Mouse (Mus musculus) forebrain, postnatal 0 days (tissue): ENCODE results near the gene Pik3r1. TPM values are rescaled to one million over a fixed set of nuclear protein-coding genes. Genes with fewer than 3 reads are reported as not detected.

Source experiments
- ATAC-seq: fragments of 200-750 bp; cut with Nextera tagmentation; 2 replicates; pipeline ENCODE4 v1.8.0; 2017; ENCODE audit warnings: mild to moderate bottlenecking, moderate library complexity
- DNase-seq: peaks from one replicate; pipeline ENCODE4 v3.0.0-alpha.2; 2015
- H3K27ac ChIP-seq: fragments of 300-500 bp; sonication (generic); 2 replicates; pipeline ENCODE4 v1.5.1; 2014; ENCODE audit warnings: low read depth, mild to moderate bottlenecking, antibody characterized with exemption, low read length, moderate library complexity, mixed read lengths
- H3K27me3 ChIP-seq: fragments of 300-500 bp; sonication (generic); 2 replicates; pipeline ENCODE4 v1.6.1; 2014; ENCODE audit warnings: mild to moderate bottlenecking, low read length, mixed read lengths; ENCODE audit not compliant: insufficient read depth
- H3K36me3 ChIP-seq: fragments of 300-500 bp; sonication (generic); 2 replicates; pipeline ENCODE4 v1.6.1; 2014; ENCODE audit warnings: mild to moderate bottlenecking, moderate library complexity; ENCODE audit not compliant: insufficient read depth
- H3K4me1 ChIP-seq: fragments of 300-500 bp; sonication (generic); 2 replicates; pipeline ENCODE4 v1.6.1; 2014; ENCODE audit warnings: antibody characterized with exemption; ENCODE audit not compliant: insufficient read depth
- H3K4me2 ChIP-seq: fragments of 300-500 bp; sonication (generic); 2 replicates; pipeline ENCODE4 v1.6.1; 2014; ENCODE audit warnings: low read depth, mild to moderate bottlenecking, moderate library complexity
- H3K4me3 ChIP-seq: fragments of 300-500 bp; sonication (generic); 2 replicates; pipeline ENCODE4 v1.5.1; 2014; ENCODE audit warnings: low read depth, low read length, mixed read lengths
- H3K9ac ChIP-seq: fragments of 300-500 bp; sonication (generic); 2 replicates; pipeline ENCODE4 v1.6.1; 2014; ENCODE audit warnings: mild to moderate bottlenecking
- H3K9me3 ChIP-seq: fragments of 300-500 bp; sonication (generic); 2 replicates; pipeline ENCODE4 v1.6.1; 2016; ENCODE audit warnings: low read length
- CTCF ChIP-seq: sonication (generic); IDR thresholded peaks from 2 replicates; pipeline ENCODE4 v1.5.1; 2016; ENCODE audit warnings: antibody characterized with exemption, control low read depth, low read depth
- WGBS: fragments of 180-500 bp; shearing (Covaris S2); extraction: QIAGEN DNeasy Blood & Tissue Kit; methylation state at CpG from one replicate; pipeline ENCODE4 v1.1.7; 2014; 5-methylcytosine and 5-hydroxymethylcytosine counted together
- polyA plus RNA-seq: library from polyadenylated mRNA; unstranded; fragments of >200 nt; fragmentation: Nextera tagmentation; extraction: Ambion mirVana; gene quantifications from 2 replicates; pipeline ENCODE4 v1.2.1, GENCODE M21; 2015
- total RNA-seq: library from RNA; depleted of rRNA; stranded (reverse); fragments of >200 nt; gene quantifications from 2 replicates; pipeline ENCODE4 v1.2.3, GENCODE M21; 2014

Gene Pik3r1
- total and polyA plus RNA-seq, 2 experiments from 2014 or later, result 50.2 to 117 TPM

- no peak for TF ChIP-seq CTCF
Measured at GRCm38 (mm10) chr13:101805559-101806091, 37.6 kb upstream of the Pik3r1 start.

GRCm38 (mm10) chr13:101801372-101802186 is 33.6 kb upstream of the Pik3r1 start:
- 1% methylated on average over 41 of the region's 41 CpGs for whole genome bisulfite sequencing
- peak overlapping the region; percentile 71 for H3K27ac ChIP-seq
- peak overlapping the region; percentile 71 for H3K9ac ChIP-seq
- peak overlapping the region; percentile 84 for H3K4me2 ChIP-seq
- peaks cover 3% of the 10 kb centered on the region; the same call in 1 of the 2 replicates for H3K4me1 ChIP-seq
- no peaks in the 10 kb centered on the region for H3K9me3 ChIP-seq
- DNase-seq (peak; percentile 79), ATAC-seq (peak; percentile 94)
- peak overlapping the region; percentile 44 for H3K4me3 ChIP-seq
- no peaks in the 10 kb centered on the region for H3K36me3 ChIP-seq
- no peaks in the 10 kb centered on the region for H3K27me3 ChIP-seq
- TF ChIP-seq CTCF, result no peak

More at GRCm38 (mm10) chr13:101805559-101806091, 37.6 kb upstream of the Pik3r1 start:
- Histone ChIP-seq H3K4me1 (peaks cover 3% of the 10 kb centered on the region; the same call in 1 of the 2 replicates), H3K27me3 (no peaks in the 10 kb centered on the region), H3K4me2 (no peak overlapping the region), H3K9me3 (no peaks in the 10 kb centered on the region), H3K9ac (no peak overlapping the region), H3K36me3 (no peaks in the 10 kb centered on the region), H3K4me3 (no peak overlapping the region), H3K27ac (no peak overlapping the region)
- 80% methylated on average over 3 of the region's 3 CpGs for WGBS
- DNase-seq (no peak), ATAC-seq (no peak)

- peak overlapping the region; percentile 44 for H3K4me3 ChIP-seq
- H3K4me2 ChIP-seq, result peak overlapping the region; percentile 84
- 22% methylated on average over 10 of the region's 10 CpGs for WGBS
- no peaks in the 10 kb centered on the region for H3K27me3 ChIP-seq
- no peak for TF ChIP-seq CTCF
- H3K9ac ChIP-seq, result peak overlapping the region; percentile 71
- peak; percentile 71 for ATAC-seq
- peaks cover 3% of the 10 kb centered on the region; the same call in 1 of the 2 replicates for H3K4me1 ChIP-seq
- no peaks in the 10 kb centered on the region for H3K36me3 ChIP-seq
- H3K27ac ChIP-seq, result peak overlapping the region; percentile 71; the same call in 1 of the 2 replicates
- DNase-seq, result peak; percentile 54
- H3K9me3 ChIP-seq, result no peaks in the 10 kb centered on the region
Measured at GRCm38 (mm10) chr13:101800833-101801371, 32.9 kb upstream of the Pik3r1 start.

- no peak overlapping the region for H3K27ac ChIP-seq
- WGBS, result 72% methylated on average over 13 of the region's 13 CpGs
Measured at GRCm38 (mm10) chr13:101800021-101800596, 32.1 kb upstream of the Pik3r1 start.

GRCm38 (mm10) chr13:101799318-101799717 is 31.3 kb upstream of the Pik3r1 start:
- Histone ChIP-seq H3K27me3 (no peaks in the 10 kb centered on the region), H3K9me3 (no peaks in the 10 kb centered on the region), H3K4me1 (peaks cover 3% of the 10 kb centered on the region; the same call in 1 of the 2 replicates), H3K4me2 (no peak overlapping the region), H3K27ac (no peak overlapping the region), H3K4me3 (no peak overlapping the region), H3K9ac (no peak overlapping the region), H3K36me3 (no peaks in the 10 kb centered on the region)
- DNase-seq (no peak), ATAC-seq (no peak)
- no peak for TF ChIP-seq CTCF
- WGBS, result 94% methylated on average over 2 of the region's 2 CpGs

More at GRCm38 (mm10) chr13:101800021-101800596, 32.1 kb upstream of the Pik3r1 start:
- H3K9me3 ChIP-seq, result no peaks in the 10 kb centered on the region
- H3K36me3 ChIP-seq, result no peaks in the 10 kb centered on the region
- DNase-seq, result no peak
- H3K4me3 ChIP-seq, result no peak overlapping the region
- no peak overlapping the region for H3K4me2 ChIP-seq
- H3K4me1 ChIP-seq, result peaks cover 3% of the 10 kb centered on the region; the same call in 1 of the 2 replicates
- no peak for ATAC-seq
- no peaks in the 10 kb centered on the region for H3K27me3 ChIP-seq
- H3K9ac ChIP-seq, result no peak overlapping the region
- no peak for TF ChIP-seq CTCF

- Histone ChIP-seq H3K9ac (no peak overlapping the region), H3K36me3 (no peaks in the 10 kb centered on the region), H3K27me3 (no peaks in the 10 kb centered on the region), H3K4me3 (no peak overlapping the region), H3K4me2 (no peak overlapping the region), H3K4me1 (peaks cover 3% of the 10 kb centered on the region; the same call in 1 of the 2 replicates), H3K9me3 (no peaks in the 10 kb centered on the region), H3K27ac (no peak overlapping the region)
- no peak for TF ChIP-seq CTCF
- DNase-seq, result no peak
- WGBS, result 95% methylated on average over 4 of the region's 4 CpGs
- no peak for ATAC-seq
Measured at GRCm38 (mm10) chr13:101798522-101798921, 30.5 kb upstream of the Pik3r1 start.
